Mouse (Mus musculus): ENCODE data around the gene C130050O18Rik.

The C130050O18Rik gene

DNA sequence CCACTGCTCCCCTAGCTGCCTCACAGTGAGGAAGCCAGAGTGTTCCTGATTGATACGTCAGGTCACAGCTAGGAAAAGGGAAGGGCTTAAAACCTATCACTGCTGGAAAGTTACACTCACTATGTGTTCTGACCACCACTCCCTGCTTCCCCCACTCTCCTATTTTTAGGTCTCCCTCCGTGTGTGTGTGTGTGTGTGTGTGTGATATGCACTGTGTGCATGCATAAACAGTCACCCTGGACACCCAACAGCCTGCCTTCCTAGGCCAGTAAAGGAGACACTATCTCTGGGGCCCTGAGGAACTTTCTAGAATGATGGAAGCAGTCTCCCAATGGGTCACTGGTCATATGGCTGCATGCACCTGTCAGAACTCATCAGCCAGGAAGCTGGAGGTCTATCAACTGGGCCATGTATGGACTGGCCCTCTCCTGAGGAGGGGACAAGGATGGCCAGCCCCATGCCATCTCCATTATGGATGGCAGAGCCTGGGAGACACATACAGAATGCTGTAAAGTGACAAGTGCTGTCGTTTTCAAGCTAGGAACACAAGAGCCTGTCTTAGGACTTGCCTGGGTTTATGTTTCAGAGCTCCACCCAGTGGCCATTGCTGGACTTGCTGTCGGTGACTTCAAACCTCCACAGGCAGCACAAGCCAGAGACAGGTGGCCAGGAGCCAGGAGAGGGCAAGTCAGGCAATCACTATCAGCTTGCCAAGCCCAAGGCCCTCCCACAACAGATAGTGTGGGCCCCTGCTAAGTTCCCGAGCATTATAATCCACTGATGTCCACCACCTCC is 6.9 kb upstream of the C130050O18Rik start:
- DNase-seq (ENCODE audit: low spot score): peak; percentile 87

DNA sequence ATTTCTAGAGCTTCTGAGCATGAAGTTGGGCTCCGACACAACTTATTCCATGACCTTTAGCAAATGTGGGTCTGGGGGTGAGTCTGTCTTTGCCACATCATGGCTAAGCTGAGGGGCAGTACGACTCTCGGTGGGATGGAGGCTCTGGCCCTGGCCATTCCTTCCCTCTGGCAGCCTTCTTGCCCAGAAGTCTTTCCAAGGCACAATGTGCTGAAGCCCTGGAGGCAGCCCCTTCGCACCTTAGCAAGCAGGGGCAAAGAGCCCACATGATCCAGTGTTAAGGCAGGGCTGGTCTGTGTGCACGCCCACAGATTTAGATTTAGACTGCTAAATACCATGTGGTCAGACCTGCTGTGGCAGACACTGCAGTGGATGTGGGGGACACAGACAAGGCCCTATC is 6.3 kb upstream of the C130050O18Rik start:
- no peak for DNase-seq (ENCODE audit: low spot score)

DNA sequence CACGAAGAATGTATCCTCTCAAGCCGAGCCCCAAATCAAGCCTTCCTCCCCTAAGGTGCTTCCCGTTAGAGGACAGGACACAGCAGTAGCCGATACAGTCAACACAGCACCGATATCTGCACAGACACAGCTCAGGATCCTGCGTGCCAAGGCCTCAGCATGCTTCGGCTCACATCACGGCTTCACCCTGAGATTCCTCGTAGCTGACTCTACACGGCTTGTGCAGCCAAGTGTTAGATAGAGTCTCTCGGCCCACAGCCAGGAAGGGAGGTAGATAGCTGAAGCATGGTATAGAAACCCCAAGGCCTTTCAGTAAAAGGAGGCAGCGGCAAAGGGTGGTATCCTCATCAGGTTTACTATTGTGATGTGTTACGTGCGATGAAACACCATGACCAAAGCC is 5.1 kb upstream of the C130050O18Rik start:
- DNase-seq (ENCODE audit: low spot score): no peak

DNA sequence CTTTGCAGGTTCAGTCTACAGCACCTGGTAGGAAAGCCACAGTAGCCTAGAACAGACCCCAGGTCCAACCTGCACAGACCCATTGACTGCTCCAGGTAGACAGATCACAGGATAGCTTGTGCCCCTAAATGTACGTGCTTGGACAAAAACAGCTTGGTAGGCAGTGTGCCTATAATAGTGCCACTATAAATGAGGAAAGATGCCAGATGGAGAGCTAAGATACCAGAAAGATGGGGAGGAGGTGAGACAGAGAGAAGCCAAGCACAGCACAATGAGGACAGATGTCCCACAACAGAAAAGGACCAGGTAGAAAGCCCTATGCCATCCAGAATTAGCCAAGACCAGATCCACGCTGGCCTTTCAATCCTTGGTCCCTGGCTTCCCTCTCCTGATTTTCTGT is 3.0 kb upstream of the C130050O18Rik start:
- no peak for DNase-seq (ENCODE audit: low spot score)

DNA sequence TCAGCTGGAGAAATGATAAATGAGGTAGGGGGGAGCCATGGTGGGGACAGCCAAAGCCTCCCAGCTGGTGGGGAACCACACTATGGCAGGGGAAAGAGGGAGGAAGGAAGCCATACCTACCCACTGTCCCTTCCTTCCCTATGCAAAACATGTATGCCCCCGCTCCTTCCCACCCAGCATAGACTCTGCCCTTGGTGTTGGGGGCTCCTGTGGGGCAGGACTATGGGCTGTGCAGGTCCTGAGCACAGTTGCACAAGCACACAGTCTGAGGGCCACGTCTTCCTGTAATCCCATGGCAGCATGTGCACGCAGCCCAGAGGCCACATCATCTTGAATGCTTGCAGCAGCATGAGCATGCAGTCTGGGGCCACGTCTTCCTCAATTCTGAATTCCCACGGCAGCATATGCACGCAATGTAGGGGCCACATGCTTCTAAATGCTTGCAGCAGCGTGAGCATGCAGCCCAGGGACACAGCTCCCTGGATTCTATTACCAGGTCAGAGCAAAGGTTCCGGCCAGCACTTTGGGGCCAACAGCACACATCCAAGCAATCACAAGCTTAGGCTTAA is 1.3 kb upstream of the C130050O18Rik start:
- no peak for DNase-seq (ENCODE audit: low spot score)

DNA sequence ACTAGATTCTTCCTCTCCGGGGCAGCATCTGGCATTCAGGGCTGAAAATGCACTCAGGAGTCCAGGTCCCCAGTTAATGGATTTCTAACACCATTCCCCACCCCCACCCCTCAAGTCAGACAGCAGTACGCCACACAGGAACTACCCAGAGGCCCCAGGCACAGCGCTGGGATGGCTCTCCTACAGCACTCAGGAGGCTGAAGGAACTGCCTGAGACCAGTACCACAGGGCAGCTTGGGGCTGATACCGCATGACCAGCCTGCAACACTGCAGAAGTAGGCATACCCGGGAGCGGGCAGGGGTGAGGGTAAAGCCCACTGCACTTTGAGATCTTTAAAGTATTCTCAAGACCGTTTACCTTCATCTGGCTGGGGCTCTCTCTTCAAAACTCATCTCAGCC is 398 bp downstream of the C130050O18Rik start:
- no peak for DNase-seq (ENCODE audit: low spot score)

DNA sequence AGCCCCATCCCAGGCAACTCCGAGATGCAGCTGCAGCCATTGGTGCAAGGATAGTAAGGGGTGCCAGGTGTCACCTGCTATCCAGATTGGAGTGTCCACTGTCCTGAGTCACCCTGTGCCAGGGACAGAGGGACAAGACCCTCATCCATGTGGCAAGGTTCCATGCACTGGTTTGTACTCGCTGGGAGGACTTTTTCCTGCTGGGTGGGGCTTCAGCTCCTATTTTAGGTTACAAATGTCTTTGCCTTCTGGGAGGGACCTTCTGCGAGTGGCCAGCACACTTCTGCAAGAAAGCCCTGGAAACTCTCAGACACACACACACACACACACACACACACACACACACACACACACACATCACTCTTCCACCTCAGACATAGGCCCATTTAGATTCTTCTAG is 873 bp downstream of the C130050O18Rik start:
- DNase-seq (ENCODE audit: low spot score): no peak

DNA sequence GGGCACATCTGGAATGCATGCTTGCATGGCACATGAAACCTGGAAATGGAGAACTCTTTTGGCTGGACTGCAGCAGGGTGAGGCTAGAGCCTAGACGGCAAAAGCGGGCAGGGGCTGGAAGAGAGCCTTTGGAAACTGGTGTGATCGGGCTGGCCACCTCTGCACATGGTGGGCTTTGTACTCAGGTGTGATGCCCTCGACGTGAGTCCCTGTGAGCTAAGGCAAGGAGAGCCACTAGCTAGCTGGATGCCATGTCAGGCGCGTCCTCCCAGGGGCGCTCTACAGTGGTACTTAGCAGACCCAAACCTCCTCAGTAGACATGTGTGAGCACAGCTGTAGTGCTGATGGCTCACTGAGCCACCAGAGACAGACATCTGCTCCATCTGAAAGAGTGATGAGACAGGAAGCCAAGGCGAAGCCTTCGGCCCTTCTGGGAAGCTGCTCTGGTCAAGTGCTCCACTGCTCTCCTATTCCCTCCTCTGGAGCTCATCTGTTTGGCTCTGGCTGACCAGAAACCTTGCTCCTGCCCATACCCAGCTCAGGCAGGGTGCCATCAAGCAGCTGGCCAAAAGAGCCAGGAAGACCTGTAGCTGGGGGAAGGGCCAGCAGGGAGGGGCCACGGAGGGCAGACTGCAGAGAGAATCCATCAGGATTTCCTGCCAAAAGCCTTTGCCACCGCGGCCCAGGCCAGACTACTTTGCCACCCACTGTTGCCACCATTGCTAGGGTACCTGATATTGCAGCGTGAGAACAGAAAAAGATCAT is 2.2 kb downstream of the C130050O18Rik start:
- no peak for DNase-seq (ENCODE audit: low spot score)

DNA sequence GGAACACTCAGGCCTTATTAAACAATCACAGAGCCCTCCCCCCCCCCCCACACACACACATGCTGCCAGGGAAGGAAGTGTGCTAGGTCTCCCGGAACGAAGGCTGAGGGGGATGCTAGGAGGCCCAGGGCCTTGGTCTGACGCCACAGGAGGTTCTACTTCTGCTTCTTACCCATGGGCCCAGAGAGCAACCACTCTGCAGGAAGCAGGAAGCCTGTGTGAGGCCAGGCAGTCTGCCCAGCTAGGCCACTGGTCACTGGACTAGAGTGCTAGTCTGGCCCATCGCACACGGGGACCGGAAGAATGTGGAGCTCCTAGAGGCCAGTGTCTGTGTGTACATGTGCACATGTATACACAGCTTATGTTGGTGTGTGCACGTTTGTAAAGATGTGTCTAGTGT is 3.4 kb downstream of the C130050O18Rik start:
- no peak for DNase-seq (ENCODE audit: low spot score)

DNA sequence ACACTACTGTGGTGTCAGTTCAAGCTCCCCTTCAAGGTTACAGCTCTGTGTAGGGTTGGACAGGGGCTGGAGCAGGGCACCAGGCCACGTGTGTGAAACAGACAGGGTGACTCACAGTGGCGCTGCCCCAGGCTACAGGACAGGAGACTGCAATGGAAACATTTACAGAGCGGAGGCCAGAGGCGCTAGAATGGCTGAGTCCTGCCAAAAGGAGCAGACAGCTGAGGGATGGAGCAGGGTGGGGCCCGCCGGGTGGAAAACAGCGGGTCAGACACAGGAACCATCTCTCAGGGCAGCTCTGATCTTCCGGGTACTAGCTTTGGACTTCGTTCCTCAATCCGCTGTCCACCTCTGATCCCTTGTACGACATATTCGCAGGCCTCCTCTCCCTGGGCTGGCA is 4.3 kb downstream of the C130050O18Rik start:
- peak; percentile 70 for DNase-seq (ENCODE audit: low spot score)

DNA sequence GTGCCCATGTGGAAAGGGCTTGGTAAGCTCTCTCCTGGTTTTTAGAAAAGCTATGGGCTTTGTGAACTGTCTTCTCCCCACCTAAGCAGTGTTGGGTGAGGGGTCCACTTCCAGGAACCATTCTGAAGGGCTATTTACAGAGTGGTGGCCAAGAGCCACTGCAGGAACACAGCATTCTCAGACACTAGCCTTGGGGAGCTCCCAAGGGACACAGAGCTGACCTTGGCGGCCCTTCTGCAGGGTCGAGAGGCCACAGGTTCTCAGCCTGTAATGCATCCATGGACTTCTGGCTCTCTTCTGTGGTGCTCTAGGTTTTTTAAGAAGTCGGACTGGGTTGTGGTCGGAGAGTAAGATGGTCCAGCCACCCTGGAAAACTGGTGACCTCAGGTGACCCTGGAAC is 5.0 kb downstream of the C130050O18Rik start:
- DNase-seq (ENCODE audit: low spot score): peak; percentile 39

DNA sequence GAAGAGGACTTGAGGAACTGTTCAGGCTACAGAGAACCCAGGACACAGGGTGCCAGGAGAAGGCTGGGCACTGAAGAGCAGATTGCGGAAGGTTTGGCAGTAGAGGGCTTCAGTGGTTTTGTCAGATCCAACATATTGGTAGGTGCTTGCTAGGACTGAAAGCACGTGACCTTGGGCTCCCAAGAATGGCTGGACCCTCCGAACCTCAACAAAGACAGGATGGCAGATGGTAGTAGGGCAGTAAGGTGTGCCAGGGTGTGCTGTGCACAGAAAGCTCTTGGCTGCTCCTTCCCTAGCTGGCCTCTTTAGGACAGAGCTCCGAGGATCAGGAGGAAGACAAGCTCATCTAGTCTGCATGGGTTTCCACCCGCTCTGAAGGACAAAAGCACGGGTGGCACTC is 6.0 kb downstream of the C130050O18Rik start:
- no peak for DNase-seq (ENCODE audit: low spot score)

DNA sequence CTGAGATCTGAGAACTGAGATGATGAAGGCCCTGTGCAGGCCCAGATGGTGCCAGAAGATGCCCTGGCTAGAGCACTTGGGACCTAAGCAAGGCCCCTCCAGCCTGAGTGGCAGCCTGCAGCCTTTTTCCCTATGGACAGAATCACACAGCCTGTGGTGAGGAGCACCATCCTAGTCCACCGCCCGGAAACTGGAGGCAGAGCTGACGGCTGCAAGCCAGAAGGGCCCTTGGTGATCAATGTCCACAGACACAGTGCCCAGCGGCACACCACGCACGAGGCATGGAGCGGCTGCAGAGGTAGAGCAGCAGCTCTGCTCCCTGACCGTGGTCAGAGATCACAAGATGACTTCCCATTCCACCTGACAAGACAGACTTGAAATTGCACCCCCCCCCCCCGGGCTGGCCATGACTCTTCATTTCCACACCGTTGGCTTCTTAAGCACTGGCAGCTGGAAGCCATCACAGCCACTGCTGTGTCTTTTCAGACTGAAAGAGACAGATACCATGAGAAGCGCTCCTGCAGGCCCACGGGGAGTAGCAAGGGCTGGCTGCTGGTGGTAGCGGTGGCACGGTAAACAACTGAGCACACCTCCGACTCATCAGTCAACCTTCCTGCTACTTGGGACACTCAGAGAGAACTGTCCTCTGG is 6.7 kb downstream of the C130050O18Rik start:
- DNase-seq (ENCODE audit: low spot score): no peak

DNA sequence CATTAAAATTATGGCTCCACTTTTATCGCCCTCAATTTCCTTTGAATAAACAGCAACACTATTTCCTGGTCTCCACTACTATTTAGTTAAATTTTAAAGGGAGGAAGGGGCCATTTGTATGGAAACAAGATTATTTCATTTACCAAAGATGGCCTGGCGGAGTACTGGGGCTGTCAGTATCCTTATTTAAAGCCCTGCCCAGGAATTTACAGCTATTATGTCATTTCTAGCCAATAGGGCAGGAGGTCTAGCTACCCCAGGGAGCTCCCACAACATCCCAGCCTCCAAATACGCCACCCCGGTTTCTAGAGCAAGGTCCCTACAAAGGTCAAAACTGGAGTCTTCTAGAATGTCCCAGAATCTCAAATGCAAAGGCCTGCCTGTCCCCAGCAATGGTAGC is 8.5 kb downstream of the C130050O18Rik start:
- no peak for DNase-seq (ENCODE audit: low spot score)

DNA sequence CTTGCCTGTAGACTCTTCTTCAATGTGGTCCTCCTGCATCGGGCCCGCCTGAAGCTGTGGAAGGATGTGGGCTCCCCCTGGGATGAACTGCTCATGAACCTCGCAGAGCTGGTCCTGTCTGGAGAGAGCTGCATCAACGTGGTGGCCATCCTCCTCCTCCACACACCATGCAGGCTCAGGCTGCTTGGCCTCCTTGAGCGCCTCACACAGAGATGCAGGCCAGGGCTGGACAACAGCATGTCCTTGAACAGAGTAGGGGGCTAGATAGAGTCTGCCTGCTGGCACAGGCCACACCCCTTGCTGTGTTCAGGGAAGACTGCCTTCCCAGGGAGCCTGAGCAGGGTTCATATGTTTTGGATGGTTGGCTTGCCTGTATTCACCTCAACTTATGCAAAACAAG is 9.9 kb downstream of the C130050O18Rik start:
- no peak for DNase-seq (ENCODE audit: low spot score)

DNA sequence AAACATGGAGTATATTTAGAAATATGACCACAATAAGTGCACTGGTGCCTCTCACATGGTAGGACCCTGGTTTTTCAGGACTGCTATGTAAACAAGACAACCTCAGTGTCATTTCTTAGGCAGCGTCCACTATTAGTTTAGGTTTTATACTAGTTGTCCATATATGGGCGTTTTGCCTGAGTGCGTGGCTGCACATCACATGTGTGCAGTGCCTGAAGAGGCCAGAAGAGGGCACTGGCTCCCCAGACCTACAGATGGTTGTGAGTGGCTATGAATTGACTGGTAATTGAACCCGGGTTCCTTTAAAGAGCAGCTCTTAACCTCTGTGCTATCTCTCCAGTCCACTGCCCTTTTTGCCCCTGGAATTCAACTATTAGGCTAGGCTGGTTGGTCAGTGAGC is 11.9 kb downstream of the C130050O18Rik start:
- DNase-seq (ENCODE audit: low spot score): no peak

DNA sequence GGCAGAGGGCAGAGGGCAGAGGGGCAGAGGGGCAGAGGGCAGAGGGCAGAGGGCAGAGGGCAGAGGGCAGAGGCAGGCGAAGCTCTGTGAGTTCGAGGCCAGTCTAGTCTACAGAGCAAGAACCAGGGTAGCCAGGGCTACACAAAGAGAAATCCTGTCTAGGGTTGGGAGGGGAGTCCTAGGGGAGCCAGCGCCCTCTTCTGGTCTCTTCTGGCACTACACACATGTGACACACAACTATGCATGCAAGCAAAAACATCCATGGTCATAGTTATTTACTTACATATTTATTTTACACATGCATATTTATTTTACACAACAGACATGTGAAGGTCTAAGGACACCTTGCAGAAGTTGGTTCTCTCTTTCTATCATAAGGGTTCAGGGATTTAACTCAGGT is 12.4 kb downstream of the C130050O18Rik start:
- no peak for DNase-seq (ENCODE audit: low spot score)

DNA sequence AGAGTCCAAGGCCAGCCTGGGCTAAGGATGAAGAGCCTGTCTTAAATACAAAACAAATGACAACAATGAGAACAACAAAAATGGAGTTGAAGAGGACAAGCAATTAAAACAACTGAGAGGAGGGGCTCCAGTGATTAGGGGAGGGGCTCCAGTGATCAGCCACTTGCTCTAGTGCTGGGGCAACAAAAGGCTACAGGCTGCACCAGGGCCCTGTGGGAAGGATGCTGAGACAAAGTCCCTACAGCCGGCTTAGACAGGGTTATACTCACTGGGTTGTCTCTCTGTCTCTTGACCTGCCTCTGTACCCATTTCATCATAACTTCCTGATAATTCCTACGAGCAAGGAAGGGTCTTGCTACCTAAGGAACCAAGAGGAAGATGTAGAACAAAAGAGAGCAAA is 13.0 kb downstream of the C130050O18Rik start:
- no peak for DNase-seq (ENCODE audit: low spot score)

DNA sequence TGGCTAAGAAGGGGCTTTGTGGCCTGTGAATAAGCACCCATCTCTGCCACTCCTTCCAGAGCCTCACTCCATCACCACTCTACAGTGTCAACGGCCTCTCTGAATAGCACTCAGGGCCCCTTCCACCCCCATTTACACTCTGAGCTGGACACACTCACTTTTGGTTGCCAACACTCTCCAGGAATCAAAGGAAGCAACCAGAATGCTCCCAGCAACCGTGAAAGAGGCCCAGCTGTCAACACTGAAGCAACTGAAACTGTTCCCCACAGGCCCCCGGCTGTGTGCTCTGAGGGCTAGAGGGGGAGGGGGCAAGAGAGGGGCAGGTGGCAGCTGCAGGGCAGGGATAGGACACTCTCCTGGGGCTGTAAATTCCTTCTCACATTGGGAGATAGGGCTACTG is 13.6 kb downstream of the C130050O18Rik start:
- DNase-seq (ENCODE audit: low spot score): no peak

DNA sequence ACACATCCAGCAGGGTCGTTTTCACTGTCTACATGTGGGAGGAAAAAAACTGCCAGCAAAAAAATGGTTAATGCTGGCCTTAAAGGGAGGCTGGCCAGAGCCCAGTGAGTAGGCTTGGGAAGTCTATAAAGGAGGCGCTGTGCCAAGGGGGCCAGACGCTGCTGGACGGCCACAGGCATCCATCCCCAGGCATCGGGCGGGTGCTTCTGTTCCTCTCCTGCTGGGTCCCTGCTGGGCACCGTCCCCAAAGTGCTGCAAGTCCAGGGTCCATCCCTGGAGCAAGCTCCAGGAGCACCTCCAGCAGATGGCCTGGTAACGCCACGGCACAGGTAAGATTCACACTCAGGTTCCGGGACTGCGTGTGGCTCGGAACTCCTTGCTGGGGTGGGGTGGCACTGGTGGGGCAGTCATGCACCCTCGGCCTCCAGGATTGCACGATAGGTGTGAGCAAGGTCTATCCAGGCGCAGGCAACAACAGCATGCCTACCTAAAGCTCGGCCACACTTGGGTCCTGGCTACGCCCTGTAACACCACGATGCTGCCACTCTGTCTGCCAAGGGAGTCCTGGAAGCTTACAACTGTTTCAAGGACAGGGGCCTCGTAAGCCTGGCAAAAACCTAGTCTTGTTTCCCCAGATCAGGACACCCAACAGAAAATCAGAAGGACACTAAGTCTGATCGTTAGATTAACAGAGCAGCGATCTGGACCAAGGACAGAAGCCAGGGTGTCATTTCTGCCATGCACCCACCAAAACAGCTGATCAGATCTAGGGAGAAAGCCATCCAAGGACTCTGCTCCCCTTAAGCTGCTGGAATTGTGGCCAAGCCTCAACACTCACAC is 18.2 kb downstream of the C130050O18Rik start, which contains the start of gene Gper1:
Gper1 (plus strand) TSS at position 126 of the 840 bp plus-strand sequence.
- no peak for DNase-seq (ENCODE audit: low spot score)

DNA sequence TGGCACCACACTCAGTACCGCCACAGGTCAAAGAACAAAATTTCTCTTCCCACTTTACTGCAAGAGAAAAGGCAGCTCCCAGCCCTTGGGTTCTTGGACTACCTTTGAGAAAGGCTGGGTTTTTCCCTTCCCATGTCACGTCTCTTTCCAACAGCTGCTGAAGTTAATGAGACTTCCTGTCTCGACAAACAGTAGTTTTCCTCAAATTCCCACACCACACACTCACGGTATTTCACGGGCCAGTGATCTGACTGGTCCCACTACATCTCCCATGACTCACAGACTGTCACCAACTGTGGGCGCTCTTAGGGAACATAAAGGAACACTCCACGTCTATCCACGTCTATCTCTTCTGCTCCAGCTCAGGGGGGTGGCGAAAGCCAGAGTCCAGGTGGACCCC is 20.1 kb downstream of the C130050O18Rik start:
- no peak for DNase-seq (ENCODE audit: low spot score)

DNA sequence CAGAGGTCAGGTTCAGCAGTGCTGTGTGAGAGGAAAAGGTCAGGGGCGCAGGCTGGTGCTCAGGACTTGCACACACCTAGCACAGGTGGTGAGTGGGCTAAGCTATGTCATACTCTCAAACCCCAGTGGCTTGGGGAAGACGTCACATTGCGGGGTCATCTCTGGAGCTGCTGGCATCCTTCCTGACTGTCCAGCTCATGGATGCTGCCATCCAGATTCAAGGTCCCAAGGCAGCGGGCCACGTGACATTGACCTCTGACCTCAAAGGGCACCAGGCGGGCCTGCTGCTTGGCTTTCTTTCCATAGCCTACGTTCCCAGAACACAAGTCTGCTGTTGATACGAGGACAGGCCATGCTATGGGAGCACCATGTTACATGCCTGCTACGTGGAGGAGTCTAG is 21.9 kb downstream of the C130050O18Rik start:
- no peak for DNase-seq (ENCODE audit: low spot score)

Measured in testis, postnatal 14 days (tissue).